Mouse (Mus musculus) heart, postnatal 0 days (tissue): Measurements from ENCODE around the gene D630003M21Rik.

Experiments
- CTCF ChIP-seq: IDR thresholded peaks from 2 replicates; pipeline ENCODE4 v1.5.1; 2016; ENCODE audit warnings: antibody characterized with exemption, control low read depth, low read depth
- EP300 ChIP-seq: IDR thresholded peaks from 2 replicates; pipeline ENCODE4 v1.6.1; 2016; ENCODE audit warnings: antibody characterized with exemption, low read depth

DNA sequence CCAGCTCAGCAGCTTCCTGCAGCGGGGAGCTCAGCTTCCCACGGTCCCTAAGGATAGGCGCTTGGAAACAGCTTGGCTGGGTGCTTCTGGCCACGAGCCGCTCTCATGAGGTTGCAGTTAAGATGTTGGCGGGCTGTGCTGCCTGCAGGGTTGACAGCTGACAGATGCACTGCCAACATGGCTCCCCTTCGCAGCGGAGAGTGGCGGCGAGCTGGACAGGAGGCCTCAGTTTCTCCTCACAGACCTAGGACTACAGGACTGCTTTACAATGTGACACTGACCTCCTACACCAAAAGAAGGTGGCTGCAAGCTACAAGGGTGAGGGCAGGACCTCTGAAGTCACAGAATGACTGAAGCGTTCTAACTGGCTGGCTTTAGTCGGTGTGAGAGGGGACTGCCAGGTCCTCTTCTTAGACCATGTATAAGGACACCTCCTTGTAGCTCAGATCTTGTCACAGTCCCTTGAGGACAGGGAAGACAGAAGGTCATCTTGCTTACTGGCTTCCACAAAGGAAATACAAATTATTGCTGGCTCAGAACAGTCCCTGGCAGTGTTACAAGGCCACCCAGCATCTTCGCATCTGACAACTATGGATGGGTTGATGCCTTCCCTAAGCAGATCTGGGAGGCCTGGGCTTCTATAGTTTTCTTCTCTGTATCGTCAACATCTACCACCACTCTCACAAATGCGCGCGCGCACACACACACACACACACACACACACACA lies 13.3 kb upstream of the D630003M21Rik start:
- TF ChIP-seq CTCF (no peak), EP300 (no peak)
